Mouse (Mus musculus) cerebellum, adult 2 months (tissue): ENCODE data around the gene Sf1.

Source experiments
- CTCF ChIP-seq: fragments of 200-500 bp; IDR thresholded peaks from 2 replicates; pipeline ENCODE4 v1.5.1; 2011; ENCODE audit warnings: low read depth, mild to moderate bottlenecking, control low read depth, low read length, moderate library complexity, borderline replicate concordance; ENCODE audit not compliant: insufficient read depth
- POLR2A ChIP-seq: fragments of 200-500 bp; IDR thresholded peaks from 2 replicates; pipeline ENCODE4 v1.6.1; 2011; ENCODE audit warnings: low read length, control low read depth, borderline replicate concordance; ENCODE audit not compliant: insufficient read depth

DNA sequence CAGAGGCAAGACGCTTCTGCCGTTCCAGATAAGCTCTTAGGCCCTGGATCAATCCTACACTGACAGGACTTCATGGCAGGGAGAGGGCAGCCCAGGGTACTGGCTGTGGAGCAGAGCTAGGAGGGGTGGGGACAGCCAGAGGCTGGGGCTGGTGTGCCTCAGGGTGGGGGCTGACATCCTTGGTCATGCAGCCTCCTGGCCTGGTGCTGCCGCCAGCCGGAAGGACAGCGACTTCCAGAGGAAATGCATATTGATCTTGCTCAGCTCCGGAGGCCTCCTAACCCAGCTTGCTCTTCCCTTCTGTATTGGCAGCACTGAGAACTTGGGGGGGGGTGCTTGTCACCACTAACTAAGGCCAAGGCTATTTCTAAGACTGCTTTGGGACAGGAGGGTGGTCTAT lies 52.0 kb downstream of the Sf1 start:
- no peak for TF ChIP-seq CTCF
- TF ChIP-seq POLR2A = no peak
